Mouse (Mus musculus): ENCODE data around the gene Gm21994. TPM values are rescaled to one million over a fixed set of nuclear protein-coding genes. Genes with fewer than 3 reads are reported as not detected.

Gm21994 gene
- polyA plus RNA-seq, 1 experiment from 2014 or later: 1.3 TPM

Other genes with a start within 250 kb of the Gm21994 start
- gene Zfp120, start 118.9 kb downstream of the Gm21994 start, polyA plus RNA-seq (2015; fragmentation: Nextera tagmentation; extraction: Ambion mirVana): 4.7 and 5.5 TPM in 2 replicates
- not detected in 2 replicates for gene Gm10770, start 75.9 kb downstream of the Gm21994 start, polyA plus RNA-seq (2015; fragmentation: Nextera tagmentation; extraction: Ambion mirVana)
- not detected in 2 replicates for gene Gm14139, start 73.8 kb downstream of the Gm21994 start, polyA plus RNA-seq (2015; fragmentation: Nextera tagmentation; extraction: Ambion mirVana)
- gene Zfp937, start 37.5 kb downstream of the Gm21994 start, polyA plus RNA-seq (2015; fragmentation: Nextera tagmentation; extraction: Ambion mirVana): 1.4 and 1.7 TPM in 2 replicates
- gene Gm14124, start 1.9 kb upstream of the Gm21994 start, polyA plus RNA-seq (2015; fragmentation: Nextera tagmentation; extraction: Ambion mirVana): not detected in 2 replicates
- gene Gm10130, start 68.1 kb upstream of the Gm21994 start, polyA plus RNA-seq (2015; fragmentation: Nextera tagmentation; extraction: Ambion mirVana): 0.89 and 1.0 TPM in 2 replicates
- gene 3300002I08Rik, start 107.2 kb upstream of the Gm21994 start, polyA plus RNA-seq (2015; fragmentation: Nextera tagmentation; extraction: Ambion mirVana): 1.5 and 1.6 TPM in 2 replicates
- 1.2 and 1.4 TPM in 2 replicates for gene Zfp442, start 195.9 kb upstream of the Gm21994 start, polyA plus RNA-seq (2015; fragmentation: Nextera tagmentation; extraction: Ambion mirVana)
- gene Zfp345, start 229.5 kb upstream of the Gm21994 start, polyA plus RNA-seq (2015; fragmentation: Nextera tagmentation; extraction: Ambion mirVana): not detected in 2 replicates